Mouse (Mus musculus) CH12.LX (cell line): ENCODE results near the gene Trub1.

Experiments
- BHLHE40 ChIP-seq: IDR thresholded peaks from 2 replicates; pipeline ENCODE4 v1.6.1; 2011; ENCODE audit warnings: mild to moderate bottlenecking, low read depth, low read length, improper control_type of control experiment
- CHD1 ChIP-seq: IDR thresholded peaks from 2 replicates; pipeline ENCODE4 v1.6.1; 2012; ENCODE audit warnings: low read depth, low read length, improper control_type of control experiment, inconsistent platforms
- CHD2 ChIP-seq: IDR thresholded peaks from 2 replicates; pipeline ENCODE4 v1.6.1; 2011; ENCODE audit warnings: low read length, improper control_type of control experiment
- CTCF ChIP-seq, 2 experiments: IDR thresholded peaks in 1 of 2; conservative IDR thresholded peaks in 1 of 2; 2 replicates each; pipeline ENCODE4 v1.5.1; 2011 to 2012; ENCODE audit warnings: low read depth in 2 of 2, low read length in 2 of 2, improper control_type of control experiment in 1 of 2, inconsistent platforms in 1 of 2, mild to moderate bottlenecking in 1 of 2, moderate library complexity in 1 of 2
- ETS1 ChIP-seq: conservative IDR thresholded peaks from 2 replicates; pipeline ENCODE4 v1.6.1; 2012; ENCODE audit warnings: low read depth, mild to moderate bottlenecking, inconsistent platforms, low read length, improper control_type of control experiment, moderate library complexity
- HCFC1 ChIP-seq: IDR thresholded peaks from 2 replicates; pipeline ENCODE4 v1.6.1; 2012; ENCODE audit warnings: low read depth, mild to moderate bottlenecking, inconsistent platforms, low read length, improper control_type of control experiment
- MAX ChIP-seq: IDR thresholded peaks from 2 replicates; pipeline ENCODE4 v1.6.1; 2011; ENCODE audit warnings: low read length, improper control_type of control experiment
- POLR2A ChIP-seq: IDR thresholded peaks from 2 replicates; pipeline ENCODE4 v1.6.1; 2011; ENCODE audit warnings: low read depth, mild to moderate bottlenecking, improper control_type of control experiment, low read length
- ZNF384 ChIP-seq: IDR thresholded peaks from 2 replicates; pipeline ENCODE4 v1.6.1; 2012; ENCODE audit warnings: low read depth, low read length, improper control_type of control experiment, inconsistent platforms

GRCm38 (mm10) chr19:57455286-57455960 lies 2.7 kb downstream of the Trub1 start:
- TF ChIP-seq BHLHE40 (no peak), ZNF384 (no peak), POLR2A (peak; percentile 28; the same call in 1 of the 2 replicates), CTCF (conservative IDR thresholded peaks at IDR 0.05 in 1 of 2, IDR thresholded peaks at IDR 0.05 in 1 of 2; ENCODE audit: low read depth in 2 of 2, low read length in 2 of 2) (no peak), CHD1 (no peak), MAX (no peak), CHD2 (no peak; the same call in 1 of the 2 replicates), ETS1 (no peak), HCFC1 (no peak)
